Mouse (Mus musculus): ENCODE data around the gene Uimc1.

GRCm38 (mm10) chr13:55004646-55005045 is 95.5 kb downstream of the Uimc1 start:
- TF ChIP-seq CTCF (IDR thresholded peaks at IDR 0.05; ENCODE audit: borderline replicate concordance, control insufficient read depth, extremely low read depth, insufficient read depth, low read length, poor library complexity) (no peak), POLR2A (IDR thresholded peaks at IDR 0.05; ENCODE audit: control insufficient read depth, extremely low read depth, insufficient read depth, low read length, poor library complexity) (no peak)
